Mouse (Mus musculus) liver, embryonic 12.5 days (tissue): Measurements from ENCODE around the gene Foxp4. TPM values are rescaled to one million over a fixed set of nuclear protein-coding genes. Genes with fewer than 3 reads are reported as not detected.

Experiments used
- ATAC-seq: fragments of 200-750 bp; cut with Nextera tagmentation; 2 replicates; pipeline ENCODE4 v1.8.0; 2017; ENCODE audit warnings: moderate number of reproducible peaks, mild to moderate bottlenecking, moderate library complexity
- H3K27ac ChIP-seq: fragments of 300-500 bp; sonication (generic); 2 replicates; pipeline ENCODE4 v1.5.1; 2016; ENCODE audit warnings: mild to moderate bottlenecking
- H3K27me3 ChIP-seq: fragments of 300-500 bp; sonication (generic); replicated peaks from 2 replicates; pipeline ENCODE4 v1.6.1; 2016; ENCODE audit warnings: mild to moderate bottlenecking, moderate library complexity
- H3K36me3 ChIP-seq: fragments of 300-500 bp; sonication (generic); 2 replicates; pipeline ENCODE4 v1.6.1; 2016; ENCODE audit warnings: mild to moderate bottlenecking, moderate library complexity
- H3K4me1 ChIP-seq: fragments of 300-500 bp; sonication (generic); 2 replicates; pipeline ENCODE4 v1.6.1; 2016
- H3K4me2 ChIP-seq: fragments of 300-500 bp; sonication (generic); 2 replicates; pipeline ENCODE4 v1.6.1; 2016; ENCODE audit warnings: mild to moderate bottlenecking, moderate library complexity
- H3K4me3 ChIP-seq: fragments of 300-500 bp; sonication (generic); 2 replicates; pipeline ENCODE4 v1.5.1; 2016; ENCODE audit warnings: mild to moderate bottlenecking, moderate library complexity
- H3K9ac ChIP-seq: fragments of 300-500 bp; sonication (generic); 2 replicates; pipeline ENCODE4 v1.6.1; 2016; ENCODE audit warnings: mild to moderate bottlenecking, moderate library complexity
- H3K9me3 ChIP-seq: fragments of 300-500 bp; sonication (generic); replicated peaks from 2 replicates; pipeline ENCODE4 v1.6.1; 2016; ENCODE audit warnings: mild to moderate bottlenecking, moderate library complexity
- WGBS: fragments of 180-500 bp; shearing (Covaris S2); methylation state at CpG from one replicate; pipeline ENCODE4 v1.1.7; 2016; ENCODE audit not compliant: insufficient replicate concordance; 5-methylcytosine and 5-hydroxymethylcytosine counted together
- polyA plus RNA-seq: library from polyadenylated mRNA; unstranded; fragments of >200 nt; fragmentation: Nextera tagmentation; extraction: Ambion mirVana; gene quantifications from 2 replicates; pipeline ENCODE4 v1.2.1, GENCODE M21; 2016

Gene Foxp4
- polyA plus RNA-seq: 13.7 and 13.9 TPM in 2 replicates

GRCm38 (mm10) chr17:47924383-47925339, at the start of gene Foxp4:
Foxp4 (minus strand) TSS chr17:47924645.
- WGBS: under 1% methylated on average over 91 of the region's 91 CpGs
- Histone ChIP-seq H3K27me3 (peaks cover 48% of the 10 kb centered on the region), H3K9ac (peak within 1 kb of the TSS; percentile 81), H3K36me3 (peaks cover 7% of the 10 kb centered on the region; the same call in 1 of the 2 replicates), H3K27ac (peak within 1 kb of the TSS; percentile 82), H3K4me3 (peak within 1 kb of the TSS; percentile 79), H3K9me3 (peaks cover 6% of the 10 kb centered on the region; the same call in 1 of the 2 replicates), H3K4me1 (peaks cover 62% of the 10 kb centered on the region), H3K4me2 (peak within 1 kb of the TSS; percentile 98)
- peak; percentile 86 for ATAC-seq

- Histone ChIP-seq H3K9ac (no peak overlapping the region), H3K4me2 (peak overlapping the region; percentile 77), H3K27me3 (peaks cover 61% of the 10 kb centered on the region), H3K9me3 (no peaks in the 10 kb centered on the region), H3K4me3 (peak overlapping the region; percentile 50), H3K4me1 (peaks cover 31% of the 10 kb centered on the region), H3K36me3 (no peaks in the 10 kb centered on the region), H3K27ac (peak overlapping the region; percentile 52; the same call in 1 of the 2 replicates)
- 2% methylated on average over 61 of the region's 61 CpGs for WGBS
- ATAC-seq: 0 out of 2 replicates have a peak, but pooled peaks have one; percentile 20
Observed at GRCm38 (mm10) chr17:47973563-47974472, 49.4 kb upstream of the Foxp4 start.

- no peak overlapping the region for H3K9ac ChIP-seq
- ATAC-seq: no peak
- H3K36me3 ChIP-seq: no peaks in the 10 kb centered on the region
- no peak overlapping the region for H3K4me3 ChIP-seq
- 47% methylated on average over 8 of the region's 12 CpGs for WGBS
- no peaks in the 10 kb centered on the region for H3K9me3 ChIP-seq
- no peak overlapping the region for H3K4me2 ChIP-seq
- no peaks in the 10 kb centered on the region; the same call in 1 of the 2 replicates for H3K27me3 ChIP-seq
- H3K4me1 ChIP-seq: no peaks in the 10 kb centered on the region
- no peak overlapping the region for H3K27ac ChIP-seq
Observed at GRCm38 (mm10) chr17:47965885-47966505, 41.5 kb upstream of the Foxp4 start.

- 37% methylated on average over 10 of the region's 10 CpGs for WGBS
- H3K4me3 ChIP-seq: no peak overlapping the region
- no peak overlapping the region for H3K27ac ChIP-seq
- H3K27me3 ChIP-seq: peaks cover 9% of the 10 kb centered on the region
- H3K4me1 ChIP-seq: peaks cover 11% of the 10 kb centered on the region; the same call in 1 of the 2 replicates
- ATAC-seq: 0 out of 2 replicates have a peak, but pooled peaks have one; percentile 28
- no peak overlapping the region for H3K4me2 ChIP-seq
- no peaks in the 10 kb centered on the region for H3K9me3 ChIP-seq
- H3K36me3 ChIP-seq: no peaks in the 10 kb centered on the region
- H3K9ac ChIP-seq: no peak overlapping the region
Observed at GRCm38 (mm10) chr17:47958046-47958790, 33.8 kb upstream of the Foxp4 start.

- peaks cover 26% of the 10 kb centered on the region for H3K27me3 ChIP-seq
- H3K4me2 ChIP-seq: no peak overlapping the region
- H3K4me1 ChIP-seq: peaks cover 11% of the 10 kb centered on the region; the same call in 1 of the 2 replicates
- no peaks in the 10 kb centered on the region for H3K9me3 ChIP-seq
- no peak overlapping the region for H3K27ac ChIP-seq
- no peak overlapping the region for H3K9ac ChIP-seq
- WGBS: 81% methylated on average over 8 of the region's 8 CpGs
- H3K36me3 ChIP-seq: no peaks in the 10 kb centered on the region
- no peak for ATAC-seq
- no peak overlapping the region for H3K4me3 ChIP-seq
Observed at GRCm38 (mm10) chr17:47956486-47956885, 32.0 kb upstream of the Foxp4 start.

- peaks cover 38% of the 10 kb centered on the region for H3K27me3 ChIP-seq
- no peaks in the 10 kb centered on the region for H3K9me3 ChIP-seq
- no peak overlapping the region for H3K9ac ChIP-seq
- H3K4me3 ChIP-seq: no peak overlapping the region
- no peak overlapping the region for H3K4me2 ChIP-seq
- WGBS: 31% methylated on average over 12 of the region's 12 CpGs
- H3K4me1 ChIP-seq: peaks cover 11% of the 10 kb centered on the region; the same call in 1 of the 2 replicates
- ATAC-seq: 0 out of 2 replicates have a peak, but pooled peaks have one; percentile 42
- no peaks in the 10 kb centered on the region for H3K36me3 ChIP-seq
- H3K27ac ChIP-seq: peak overlapping the region; percentile 39; the same call in 1 of the 2 replicates
Observed at GRCm38 (mm10) chr17:47955054-47955741, 30.8 kb upstream of the Foxp4 start.

- Histone ChIP-seq H3K9ac (no peak overlapping the region), H3K27me3 (peaks cover 48% of the 10 kb centered on the region), H3K4me1 (peaks cover 5% of the 10 kb centered on the region; the same call in 1 of the 2 replicates), H3K36me3 (no peaks in the 10 kb centered on the region), H3K4me3 (no peak overlapping the region), H3K4me2 (no peak overlapping the region), H3K9me3 (no peaks in the 10 kb centered on the region), H3K27ac (no peak overlapping the region)
- whole genome bisulfite sequencing: 23% methylated on average over 5 of the region's 5 CpGs
- ATAC-seq: no peak
Observed at GRCm38 (mm10) chr17:47953231-47953630, 28.8 kb upstream of the Foxp4 start.

GRCm38 (mm10) chr17:47952368-47953081, 28.1 kb upstream of the Foxp4 start:
- Histone ChIP-seq H3K27me3 (peaks cover 55% of the 10 kb centered on the region), H3K9ac (no peak overlapping the region), H3K4me3 (no peak overlapping the region), H3K9me3 (no peaks in the 10 kb centered on the region), H3K4me1 (peaks cover 4% of the 10 kb centered on the region), H3K36me3 (no peaks in the 10 kb centered on the region), H3K4me2 (no peak overlapping the region), H3K27ac (no peak overlapping the region)
- 24% methylated on average over 12 of the region's 12 CpGs for WGBS
- ATAC-seq: no peak

- ATAC-seq: no peak
- H3K27me3 ChIP-seq: peaks cover 65% of the 10 kb centered on the region
- WGBS: 71% methylated on average over 13 of the region's 13 CpGs
Observed at GRCm38 (mm10) chr17:47951452-47951851, 27.0 kb upstream of the Foxp4 start.

GRCm38 (mm10) chr17:47950831-47951230, 26.4 kb upstream of the Foxp4 start:
- Histone ChIP-seq H3K27me3 (peaks cover 66% of the 10 kb centered on the region), H3K4me3 (no peak overlapping the region), H3K9ac (no peak overlapping the region), H3K4me1 (peaks cover 13% of the 10 kb centered on the region), H3K9me3 (no peaks in the 10 kb centered on the region), H3K27ac (no peak overlapping the region), H3K4me2 (no peak overlapping the region), H3K36me3 (no peaks in the 10 kb centered on the region)
- 56% methylated on average over 5 of the region's 5 CpGs for WGBS
- ATAC-seq: no peak

More at GRCm38 (mm10) chr17:47951452-47951851, 27.0 kb upstream of the Foxp4 start:
- Histone ChIP-seq H3K4me1 (peaks cover 13% of the 10 kb centered on the region), H3K4me3 (no peak overlapping the region), H3K36me3 (no peaks in the 10 kb centered on the region), H3K4me2 (no peak overlapping the region), H3K9ac (no peak overlapping the region), H3K27ac (no peak overlapping the region), H3K9me3 (no peaks in the 10 kb centered on the region)
